Mouse (Mus musculus): Measurements from ENCODE around the gene Rac3.

The Rac3 gene

DNA sequence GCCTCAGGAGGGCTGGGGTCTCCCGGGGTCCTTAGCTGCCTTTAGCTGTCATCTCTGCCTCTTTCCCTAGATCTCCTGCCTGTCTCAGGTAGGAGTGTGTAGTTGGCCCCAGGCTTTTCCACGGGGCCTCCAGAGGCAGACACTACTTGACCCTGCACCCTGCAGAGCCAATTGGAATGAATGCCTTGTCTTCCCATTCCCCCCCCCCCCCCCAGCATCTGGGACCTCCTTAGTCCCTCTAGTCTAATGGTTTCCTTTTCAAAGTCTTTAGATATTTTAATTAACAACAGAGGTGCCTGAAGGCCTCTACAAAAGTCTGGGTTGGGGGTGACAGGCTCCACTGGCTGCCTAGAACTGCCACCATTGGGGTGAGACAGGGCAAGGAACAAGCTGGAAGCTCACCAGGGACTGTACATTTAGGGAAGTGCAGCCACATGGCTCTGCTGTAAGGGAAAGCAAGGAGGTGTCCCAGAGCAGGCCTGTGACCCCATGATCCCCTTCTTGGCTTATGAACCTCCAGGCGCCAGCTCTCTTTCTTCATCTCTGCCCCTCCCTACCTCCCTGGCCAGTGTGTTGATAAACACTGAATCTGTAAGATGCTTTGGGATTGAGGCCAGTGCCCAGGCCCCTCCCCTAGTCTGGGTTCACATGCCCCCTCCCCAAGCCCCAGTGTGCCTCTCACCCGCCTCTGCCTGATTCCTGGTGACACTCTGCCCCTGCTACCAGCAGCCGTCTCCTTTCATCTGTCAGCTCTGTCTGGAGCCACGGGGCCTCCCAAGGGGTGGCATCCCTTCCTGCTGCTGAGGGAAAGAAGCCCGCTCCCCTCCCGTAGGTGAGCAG lies 16.6 kb upstream of the Rac3 start:
- no peak for DNase-seq (ENCODE audit: low spot score in 2 of 2)

DNA sequence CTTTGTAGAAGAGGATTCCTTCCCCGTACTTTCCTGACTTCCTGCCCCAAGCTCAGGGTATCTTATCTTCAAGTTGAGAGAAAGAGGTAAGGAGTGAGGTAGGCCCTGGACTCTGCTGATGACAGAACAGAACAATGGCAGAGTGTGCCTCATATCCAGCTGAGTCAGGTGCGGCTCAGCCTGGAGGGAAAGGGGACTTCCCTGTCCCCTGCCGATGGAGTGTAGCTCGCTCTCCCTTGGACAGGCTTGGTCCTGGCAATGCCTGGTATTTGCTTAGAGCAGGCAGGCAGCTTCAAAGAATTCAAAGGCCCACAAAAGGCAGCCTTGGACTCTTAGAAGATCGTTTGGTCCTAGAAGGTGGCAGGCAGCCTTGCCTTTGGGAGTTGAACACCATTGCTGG lies 15.2 kb upstream of the Rac3 start:
- no peak for DNase-seq (ENCODE audit: low spot score in 2 of 2)

DNA sequence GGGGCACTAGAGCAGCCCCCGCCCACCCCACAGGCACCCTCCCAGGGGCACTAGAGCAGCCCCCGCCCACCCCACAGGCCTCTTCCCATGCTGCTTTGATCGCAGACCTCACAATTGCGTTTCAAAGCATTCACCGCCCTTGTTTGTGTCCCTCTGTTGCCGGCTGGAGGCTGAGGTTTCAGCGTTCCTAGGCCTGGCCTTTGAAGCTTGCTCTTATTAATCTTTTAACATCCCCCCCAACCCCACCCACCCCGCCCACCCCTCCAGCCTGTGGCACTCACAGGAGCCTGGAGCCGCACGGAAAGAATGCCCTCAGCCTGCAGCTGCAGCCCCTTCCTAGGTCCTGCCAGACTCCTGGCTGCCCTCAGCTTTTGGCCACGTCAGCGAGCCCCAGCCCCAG lies 14.0 kb upstream of the Rac3 start:
- no peak for DNase-seq (ENCODE audit: low spot score in 2 of 2)

DNA sequence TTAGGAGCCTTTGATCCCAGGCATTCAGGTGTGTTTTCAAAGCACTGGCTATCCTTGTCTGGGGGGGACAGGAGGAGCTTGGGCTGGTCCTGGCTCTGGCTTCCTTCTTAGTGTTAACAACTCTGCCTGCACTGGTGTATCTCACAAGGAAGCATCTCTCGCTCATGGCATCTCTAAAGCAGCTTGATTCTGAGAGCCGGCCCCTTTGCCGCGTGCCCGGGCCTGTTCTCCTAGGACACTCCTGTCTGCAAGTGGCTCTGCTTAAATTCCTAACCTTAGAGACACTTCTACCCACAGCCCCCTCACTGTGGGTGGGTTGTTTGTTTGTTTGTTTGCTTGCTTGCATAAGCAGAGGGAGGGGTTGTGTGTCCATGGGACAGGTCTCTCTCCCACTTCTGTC lies 13.3 kb upstream of the Rac3 start:
- DNase-seq (ENCODE audit: low spot score in 2 of 2): no peak

DNA sequence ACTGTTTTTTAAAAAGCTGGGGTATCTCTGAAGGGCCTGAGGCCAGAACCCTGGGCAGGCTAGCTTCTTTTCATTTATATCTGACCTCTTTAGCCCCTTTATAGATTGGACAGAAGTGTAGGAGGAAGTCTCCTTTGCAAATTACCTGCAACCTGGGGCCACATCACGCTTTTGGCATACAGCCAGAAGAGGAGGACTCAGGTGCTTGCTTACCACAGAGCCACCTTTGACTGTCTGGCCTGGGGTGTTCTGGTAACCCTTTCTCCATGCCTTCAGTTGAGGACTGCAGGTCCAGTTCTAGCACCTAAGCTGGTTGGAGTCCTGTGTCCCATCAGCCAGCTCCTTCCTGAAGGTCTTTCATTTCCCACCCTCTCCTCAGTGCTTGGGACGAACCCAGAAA lies 11.7 kb upstream of the Rac3 start:
- DNase-seq (ENCODE audit: low spot score in 2 of 2): no peak

DNA sequence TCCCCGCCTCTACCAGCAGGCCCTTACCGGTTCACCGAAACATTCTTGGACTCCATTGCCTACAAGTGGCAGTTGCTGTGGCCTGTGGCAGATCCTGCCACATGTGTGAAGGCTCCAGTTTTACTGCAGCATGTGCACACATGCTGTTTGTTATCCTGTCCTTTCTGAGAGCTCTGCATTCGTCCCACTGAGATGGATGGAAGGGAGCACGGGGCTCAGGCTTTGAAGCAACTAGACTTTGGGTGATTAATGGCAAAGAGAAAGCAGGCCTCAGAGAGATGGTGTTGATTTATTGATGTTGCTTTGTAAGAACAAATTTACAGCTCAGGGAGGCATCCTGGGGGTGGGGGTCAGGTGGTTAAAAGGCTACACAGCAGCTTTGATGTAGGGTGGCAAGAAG lies 10.6 kb upstream of the Rac3 start:
- no peak for DNase-seq (ENCODE audit: low spot score in 2 of 2)

DNA sequence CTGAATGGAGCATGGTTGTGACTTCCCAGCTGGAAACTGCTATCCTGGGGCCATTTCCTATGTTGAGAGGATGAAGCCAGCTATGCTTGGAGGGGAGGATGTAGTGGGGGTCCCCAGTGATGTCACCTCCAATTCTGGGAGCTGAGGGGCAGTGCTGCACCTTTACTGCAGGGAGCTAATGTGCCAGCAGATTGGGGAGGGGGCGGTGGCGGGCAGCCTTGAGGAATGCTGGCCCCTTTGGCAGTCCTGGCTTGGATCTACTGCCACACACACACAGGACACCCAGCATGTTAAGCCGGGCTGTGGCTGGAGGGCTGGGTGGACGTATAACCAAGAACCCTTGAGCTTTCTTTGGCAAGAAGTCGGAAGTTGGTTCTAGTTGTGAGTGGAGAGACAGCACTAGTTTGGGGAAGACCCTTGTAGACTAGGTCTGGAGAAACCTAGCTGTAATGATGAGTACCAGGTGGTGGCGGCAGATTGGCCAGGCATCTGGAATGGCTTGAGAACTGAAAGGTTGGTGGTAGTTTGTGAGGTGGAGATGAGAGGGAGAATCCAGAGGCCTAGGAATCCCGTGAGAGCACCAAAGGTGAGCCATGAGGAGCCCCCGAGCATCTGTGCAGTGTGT lies 9.2 kb upstream of the Rac3 start:
- DNase-seq (ENCODE audit: low spot score in 2 of 2): no peak

DNA sequence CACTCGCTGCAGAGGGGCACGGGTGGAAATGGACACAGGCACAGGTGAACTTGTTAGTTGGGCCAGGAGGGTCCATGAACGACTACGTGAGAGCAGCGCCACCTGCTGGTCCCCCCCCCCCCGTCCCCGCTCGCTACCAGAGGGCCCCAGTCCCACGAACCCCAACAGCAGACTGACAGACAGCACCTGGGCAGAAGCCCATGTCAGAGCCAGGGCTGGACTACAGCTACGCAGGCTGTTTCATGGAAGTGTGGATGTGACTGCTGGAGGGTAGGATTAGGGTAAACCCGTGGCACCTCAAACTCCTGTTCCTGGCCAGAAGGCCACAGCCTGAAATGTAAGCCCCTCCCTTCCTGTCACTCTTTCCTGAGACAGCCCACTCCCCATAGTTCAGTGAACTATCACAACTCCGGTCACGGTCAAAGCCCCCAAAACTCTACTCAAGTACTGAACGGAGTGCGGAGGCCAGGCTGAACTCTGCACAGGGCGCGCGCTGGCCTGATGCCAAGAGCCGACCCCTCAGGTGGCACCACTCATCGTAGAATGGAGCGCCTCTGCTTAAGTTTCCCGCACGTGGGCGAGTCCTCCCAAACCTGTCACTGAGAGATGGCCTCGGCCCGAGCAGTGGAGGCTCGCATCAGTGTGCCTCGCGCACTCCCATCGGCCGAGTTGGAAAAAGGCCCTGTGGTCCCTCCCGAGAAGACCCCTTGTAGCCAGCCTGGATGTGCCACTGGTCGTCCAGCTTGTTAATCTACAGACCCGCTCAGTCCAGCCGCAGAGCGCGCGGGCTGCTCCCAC lies 8.3 kb upstream of the Rac3 start:
- peak; percentile 23 to 33 for DNase-seq (ENCODE audit: low spot score in 2 of 2)

DNA sequence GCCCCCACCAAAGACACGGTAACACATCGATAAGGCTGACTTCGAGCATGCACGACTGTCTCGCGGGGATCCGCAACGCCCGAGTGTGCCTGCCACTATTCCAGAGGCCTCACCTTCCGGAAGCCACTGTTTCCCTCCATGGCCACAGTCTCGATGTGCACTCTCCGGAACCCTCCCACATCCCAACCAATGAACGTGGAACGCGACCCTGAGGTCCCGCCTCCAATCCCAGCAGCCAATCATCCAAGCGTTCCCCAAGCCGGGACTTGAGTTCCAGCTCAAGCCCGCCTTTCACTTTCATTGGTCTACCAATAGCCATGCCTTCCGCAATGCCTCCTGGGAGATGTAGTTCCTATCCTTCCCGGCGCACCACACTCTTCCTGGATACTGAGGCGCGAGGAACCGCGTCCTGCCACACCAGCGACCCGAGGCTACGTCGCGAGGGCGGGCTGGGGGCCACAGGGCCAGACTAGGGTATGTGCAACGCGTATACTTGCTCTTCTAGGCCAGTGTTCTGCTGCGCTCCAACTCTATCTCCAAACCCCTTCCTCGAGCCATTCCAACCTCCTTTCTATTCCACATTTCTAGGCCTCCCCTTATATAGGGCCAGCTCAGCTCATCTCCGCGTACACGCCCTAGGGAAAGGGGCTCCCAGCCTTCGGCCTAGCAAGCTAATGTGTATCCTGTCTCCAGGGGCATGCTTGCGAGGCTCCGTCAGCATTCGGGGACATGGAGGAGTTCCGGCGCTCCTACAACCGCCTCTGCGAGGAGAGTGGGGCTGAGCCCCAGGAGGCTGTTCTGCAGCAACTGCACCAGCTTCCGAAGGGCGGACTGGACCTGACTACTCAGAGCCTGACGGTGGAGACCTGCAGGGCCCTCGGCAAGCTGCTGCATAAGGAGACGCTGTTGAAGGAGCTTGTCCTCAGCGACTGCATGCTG lies 7.4 kb upstream of the Rac3 start, which contains the start of the genes Cenpx and Lrrc45:
Gene Cenpx (minus strand): TSS at position 159 of the 939 bp plus-strand sequence.
Gene Lrrc45 (plus strand): TSS at position 346 of the 939 bp plus-strand sequence.
- DNase-seq (ENCODE audit: low spot score in 2 of 2): peak; percentile 97 to 98

DNA sequence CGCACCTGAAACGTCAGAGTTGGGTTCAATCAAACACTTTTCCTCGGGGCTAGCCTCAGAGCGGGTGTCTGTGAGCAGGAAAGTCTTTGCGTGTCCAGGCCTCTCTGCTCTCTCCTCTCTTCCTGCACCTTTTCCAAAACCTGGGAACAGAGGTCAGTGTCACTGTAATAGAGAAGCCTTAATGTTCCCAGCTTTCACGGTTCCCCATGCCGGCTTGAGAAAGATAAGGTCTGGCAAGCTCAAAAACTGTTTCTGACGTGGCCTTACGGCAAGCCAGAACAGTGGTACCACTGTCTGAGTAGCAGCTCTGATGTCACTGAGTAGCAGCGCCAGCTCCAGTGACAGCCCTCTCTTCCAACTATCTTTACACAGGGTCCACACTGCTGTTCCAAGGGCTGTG lies 6.7 kb upstream of the Rac3 start:
- DNase-seq (ENCODE audit: low spot score in 2 of 2): no peak

DNA sequence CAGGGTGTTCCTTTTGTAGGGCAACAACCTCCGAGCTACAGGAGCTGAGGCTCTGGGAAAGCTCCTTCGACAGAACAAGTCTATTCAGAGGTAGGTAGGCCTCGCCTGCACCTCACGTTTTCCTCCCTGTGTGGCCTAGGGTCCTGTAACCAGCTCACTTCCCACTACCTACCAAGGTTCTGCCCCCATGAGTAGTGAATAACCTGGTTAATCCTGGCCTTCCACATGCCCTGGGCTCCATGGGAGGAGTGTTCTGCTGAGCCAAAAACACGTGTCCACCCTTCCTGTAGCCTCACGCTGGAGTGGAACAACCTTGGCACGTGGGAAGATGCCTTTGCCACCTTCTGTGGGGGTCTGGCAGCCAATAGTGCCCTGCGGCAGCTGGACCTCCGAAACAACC lies 6.1 kb upstream of the Rac3 start:
- no peak for DNase-seq (ENCODE audit: low spot score in 2 of 2)

DNA sequence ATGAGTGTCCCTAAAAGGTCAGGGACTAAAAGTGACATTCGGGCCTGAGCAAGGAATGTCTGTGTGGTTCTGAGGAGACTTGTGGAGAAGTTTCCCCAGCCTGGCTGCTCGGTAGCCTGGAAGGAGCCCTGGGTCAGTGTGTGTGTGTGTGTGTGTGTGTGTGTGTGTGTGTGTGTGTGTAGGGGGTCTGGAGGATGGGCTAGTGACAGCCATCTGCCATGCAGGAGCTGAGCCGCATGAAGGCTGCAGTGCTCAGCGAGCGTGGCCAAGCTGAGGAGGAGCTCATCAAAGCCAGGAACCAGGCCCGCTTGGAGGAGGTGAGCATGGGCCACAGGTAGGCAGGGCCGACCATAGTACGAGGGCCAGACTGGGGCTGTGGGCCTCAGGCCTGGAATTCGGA lies 2.0 kb upstream of the Rac3 start:
- DNase-seq (ENCODE audit: low spot score in 2 of 2): no peak

DNA sequence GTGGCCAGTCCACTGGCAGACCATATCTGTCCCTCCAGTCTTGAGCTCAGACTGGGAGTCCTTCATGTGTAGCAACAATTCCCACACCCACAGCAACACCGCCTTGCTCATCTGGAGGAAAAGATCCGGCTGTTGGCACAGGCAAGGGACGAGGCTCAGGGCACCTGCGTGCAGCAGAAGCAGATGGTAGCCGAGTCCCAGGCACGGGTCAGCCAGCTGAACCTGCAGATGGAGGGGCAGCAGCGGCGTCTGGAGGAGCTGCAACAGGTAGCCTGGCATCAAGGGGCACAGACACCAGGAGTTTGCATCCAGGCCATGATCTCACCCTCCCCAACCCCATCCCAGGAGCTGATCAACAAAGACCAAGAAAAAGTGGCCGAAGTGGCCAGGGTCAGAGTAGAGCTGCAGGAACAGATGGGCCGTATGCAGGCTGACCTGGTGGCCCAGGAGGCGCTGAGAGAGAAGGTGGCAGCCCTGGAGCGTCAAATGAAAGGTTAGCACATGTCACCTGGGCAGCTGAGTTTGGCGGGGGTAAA lies 1.4 kb upstream of the Rac3 start:
- no peak for DNase-seq (ENCODE audit: low spot score in 2 of 2)

DNA sequence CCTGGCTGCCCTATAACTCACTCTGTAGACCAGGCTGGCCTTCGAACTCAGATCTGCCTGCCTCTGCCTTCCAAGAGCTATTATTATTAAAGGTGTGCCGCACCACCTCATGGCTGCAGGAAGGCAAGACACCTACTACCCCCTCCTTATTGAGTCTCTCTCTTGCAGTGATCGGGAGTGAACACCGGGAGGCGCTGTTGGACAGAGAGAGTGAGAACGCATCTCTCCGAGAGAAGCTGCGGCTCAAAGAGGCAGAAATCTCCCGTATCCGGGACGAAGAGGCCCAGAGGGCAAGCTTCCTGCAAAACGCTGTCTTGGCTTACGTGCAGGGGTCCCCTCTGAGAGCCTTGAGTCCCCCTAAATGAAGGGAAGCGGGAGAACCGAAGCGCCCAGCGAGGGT lies 820 bp upstream of the Rac3 start:
- DNase-seq (ENCODE audit: low spot score in 2 of 2): peak; percentile 82 to 91

DNA sequence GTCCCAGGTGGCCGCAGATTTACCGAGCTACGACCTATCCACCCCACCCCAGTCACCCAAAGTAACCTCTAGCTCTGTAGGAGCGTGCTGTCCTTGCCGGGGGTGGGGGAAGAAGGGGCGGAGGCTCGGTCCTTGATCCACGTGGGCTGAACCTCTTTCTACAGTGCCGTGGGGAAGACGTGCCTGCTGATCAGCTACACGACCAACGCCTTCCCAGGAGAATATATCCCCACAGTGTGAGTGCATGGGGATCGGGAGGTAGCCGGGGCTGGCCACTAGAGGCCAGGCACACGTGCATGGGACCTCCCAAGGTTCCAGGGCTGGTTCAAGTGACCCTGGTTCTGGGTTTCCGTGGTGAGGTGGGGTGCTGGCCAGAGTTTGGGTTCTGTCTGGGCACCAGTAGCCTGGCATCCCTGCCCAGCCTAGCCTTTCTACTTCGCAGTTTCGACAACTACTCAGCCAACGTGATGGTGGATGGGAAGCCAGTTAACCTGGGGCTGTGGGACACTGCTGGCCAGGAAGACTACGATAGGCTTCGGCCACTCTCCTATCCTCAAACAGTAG lies 879 bp downstream of the Rac3 start:
- no peak for DNase-seq (ENCODE audit: low spot score in 2 of 2)

DNA sequence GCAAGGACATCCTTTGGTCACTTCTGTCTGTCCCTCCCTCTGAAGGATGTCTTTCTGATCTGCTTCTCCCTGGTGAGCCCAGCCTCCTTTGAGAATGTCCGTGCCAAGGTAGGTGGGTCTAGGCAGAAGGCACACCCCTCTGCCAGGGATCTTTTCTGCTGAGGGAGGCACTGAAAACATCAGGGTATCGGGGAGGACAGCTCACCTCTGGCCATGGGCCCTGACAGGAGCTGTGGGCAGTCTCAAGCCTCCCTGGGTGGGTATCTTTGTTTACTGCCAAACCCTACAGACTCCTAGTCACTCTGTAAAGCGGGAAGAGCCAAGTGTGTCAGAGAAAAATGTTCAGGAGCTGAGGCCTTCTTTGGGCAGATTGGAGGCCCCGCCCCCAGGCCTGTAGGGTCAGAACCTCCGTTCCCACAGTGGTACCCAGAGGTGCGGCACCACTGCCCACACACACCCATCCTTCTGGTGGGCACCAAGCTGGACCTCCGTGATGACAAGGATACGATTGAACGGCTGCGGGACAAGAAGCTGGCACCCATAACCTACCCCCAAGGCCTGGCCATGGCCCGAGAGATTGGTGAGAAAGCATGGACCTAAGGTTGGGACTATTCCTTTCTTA lies 1.6 kb downstream of the Rac3 start:
- no peak for DNase-seq (ENCODE audit: low spot score in 2 of 2)

DNA sequence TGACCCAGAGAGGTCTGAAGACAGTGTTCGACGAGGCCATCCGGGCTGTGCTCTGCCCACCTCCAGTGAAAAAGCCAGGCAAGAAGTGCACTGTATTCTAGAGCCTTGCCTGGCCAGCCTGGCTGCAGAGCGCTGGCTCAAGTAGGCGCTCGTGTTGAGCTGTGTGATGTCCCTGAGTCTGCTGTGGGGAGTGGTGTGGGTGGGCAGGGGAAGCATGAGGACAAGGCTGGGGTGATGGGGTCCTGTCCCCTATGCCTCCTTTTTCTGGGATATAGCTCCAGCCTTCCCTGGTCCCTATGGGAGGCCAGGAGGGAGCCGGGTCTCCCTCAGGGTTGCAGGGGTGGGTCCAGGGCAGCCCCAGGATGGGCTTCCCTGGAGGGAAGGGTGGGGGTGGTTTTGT lies 2.2 kb downstream of the Rac3 start:
- DNase-seq (ENCODE audit: low spot score in 2 of 2): no peak

DNA sequence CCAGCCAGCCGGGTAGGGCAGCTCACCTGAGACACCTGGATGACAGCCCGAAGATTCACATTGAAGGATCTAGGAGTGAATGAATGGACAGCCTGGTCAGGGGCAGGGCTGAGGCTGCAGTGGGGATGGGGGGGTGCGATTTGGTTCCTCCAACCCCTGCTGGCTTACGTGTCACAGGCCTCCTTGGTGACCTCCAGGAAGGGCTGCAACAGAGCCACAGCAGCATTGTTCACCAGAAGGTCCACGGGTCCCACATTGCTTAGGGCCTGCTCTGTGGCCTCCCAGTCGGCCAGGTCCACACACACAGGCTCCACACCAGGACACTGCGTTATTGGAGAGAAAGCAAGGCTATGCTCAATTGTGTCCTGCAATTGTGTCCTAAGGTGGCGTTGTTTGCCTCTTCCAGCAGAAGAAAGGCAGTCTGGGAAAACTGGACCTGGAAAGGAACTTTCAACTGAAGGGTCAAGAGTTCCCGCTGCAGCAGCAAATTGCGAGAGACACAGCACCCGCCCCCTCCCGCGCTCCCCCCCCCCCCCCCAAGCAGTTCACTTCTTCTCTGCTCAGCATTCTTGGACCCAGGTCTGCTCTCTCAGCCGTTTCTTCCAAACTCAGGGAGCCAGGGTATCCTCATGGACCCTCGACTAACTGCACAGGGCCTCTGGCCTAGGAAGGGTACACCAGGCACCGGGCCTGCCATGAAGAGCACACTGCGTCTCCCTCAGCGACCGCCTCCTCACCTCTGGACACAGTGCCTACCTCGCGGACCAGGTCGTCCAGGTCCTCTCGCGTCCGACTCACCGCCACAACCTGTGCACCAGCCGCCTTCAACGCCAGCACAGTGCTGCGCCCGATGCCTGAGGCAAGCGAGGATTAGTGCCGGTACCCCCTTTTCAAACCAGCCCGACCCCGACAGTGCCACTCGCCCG lies 5.2 kb downstream of the Rac3 start:
- no peak for DNase-seq (ENCODE audit: low spot score in 2 of 2)

DNA sequence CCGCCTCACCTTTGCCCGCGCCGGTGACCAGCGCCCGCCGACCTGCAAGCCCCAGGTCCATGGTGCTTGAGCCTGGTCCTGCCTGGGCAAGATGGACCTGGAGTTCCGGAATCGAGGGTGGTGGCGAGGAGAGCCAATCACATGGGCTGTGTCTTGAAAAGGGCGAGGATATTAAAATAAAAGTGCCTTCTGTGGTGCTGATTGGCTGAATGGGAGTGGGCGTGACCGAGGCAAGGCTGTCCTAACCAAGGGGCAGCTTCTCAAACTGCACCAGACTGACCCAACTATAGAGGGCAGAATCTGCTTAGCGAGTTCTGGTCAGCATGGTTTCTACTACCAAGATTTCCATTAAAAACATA lies 5.9 kb downstream of the Rac3 start, which contains the start of gene Dcxr:
Gene Dcxr (minus strand): TSS at position 113 of the 359 bp plus-strand sequence.
- DNase-seq (ENCODE audit: low spot score in 2 of 2): peak; percentile 54 to 71

Data from frontal cortex, postnatal 36 days (tissue).